Mouse (Mus musculus) liver, embryonic 14.5 days (tissue): Measurements from ENCODE around the gene Stoml3. TPM values are rescaled to one million over a fixed set of nuclear protein-coding genes. Genes with fewer than 3 reads are reported as not detected.

Experiments
- ATAC-seq: fragments of 200-750 bp; cut with Nextera tagmentation; 2 replicates; pipeline ENCODE4 v1.8.0; 2017; ENCODE audit warnings: moderate number of reproducible peaks, mild to moderate bottlenecking, moderate library complexity; ENCODE audit not compliant: insufficient read depth
- DNase-seq, 3 experiments: peaks; one replicate each; pipeline ENCODE4 v3.0.0-alpha.2; 2012 to 2013; ENCODE audit warnings: low read depth in 3 of 3, low spot score in 3 of 3
- H3K27ac ChIP-seq: fragments of 300-500 bp; sonication (generic); 2 replicates; pipeline ENCODE4 v1.5.1; 2014; ENCODE audit warnings: moderate library complexity, mild to moderate bottlenecking, control low read depth, inconsistent platforms
- H3K27me3 ChIP-seq: fragments of 300-500 bp; sonication (generic); 2 replicates; pipeline ENCODE4 v1.6.1; 2014; ENCODE audit warnings: mild to moderate bottlenecking, low read length, moderate library complexity; ENCODE audit not compliant: control insufficient read depth, insufficient read depth
- H3K36me3 ChIP-seq: fragments of 300-500 bp; sonication (generic); replicated peaks from 2 replicates; pipeline ENCODE4 v1.6.1; 2014; ENCODE audit warnings: low read depth; ENCODE audit not compliant: control insufficient read depth, insufficient read depth
- H3K4me1 ChIP-seq, 2 experiments: fragments of 200-500 bp in 1 of 2; fragments of 300-500 bp in 1 of 2; sonication (generic) in 1 of 2; replicated peaks; 2 replicates each; pipeline ENCODE4 v1.6.1; 2012 to 2014; ENCODE audit warnings: antibody characterized with exemption in 1 of 2, inconsistent platforms in 1 of 2, low read length in 1 of 2; ENCODE audit not compliant: control insufficient read depth in 2 of 2, insufficient read depth in 2 of 2
- H3K4me2 ChIP-seq: fragments of 300-500 bp; sonication (generic); 2 replicates; pipeline ENCODE4 v1.6.1; 2014; ENCODE audit warnings: low read depth, mild to moderate bottlenecking, control low read depth, moderate library complexity
- H3K4me3 ChIP-seq, 2 experiments: fragments of 200-500 bp in 1 of 2; fragments of 300-500 bp in 1 of 2; sonication (generic) in 1 of 2; 2 replicates each; pipeline ENCODE4 v1.5.1; 2012 to 2014; ENCODE audit warnings: low read depth in 2 of 2, low read length in 2 of 2, mild to moderate bottlenecking in 2 of 2, control low read depth in 1 of 2, inconsistent platforms in 1 of 2, moderate library complexity in 1 of 2; ENCODE audit not compliant: insufficient read depth in 1 of 2
- H3K9ac ChIP-seq: fragments of 300-500 bp; sonication (generic); replicated peaks from 2 replicates; pipeline ENCODE4 v1.6.1; 2014; ENCODE audit warnings: mild to moderate bottlenecking, control low read depth, moderate library complexity
- H3K9me3 ChIP-seq: fragments of 300-500 bp; sonication (generic); 2 replicates; pipeline ENCODE4 v1.6.1; 2016; ENCODE audit warnings: low read length, mixed read lengths; ENCODE audit not compliant: control insufficient read depth
- CTCF ChIP-seq: IDR thresholded peaks from 2 replicates; pipeline ENCODE4 v1.5.1; 2016; ENCODE audit warnings: antibody characterized with exemption, low read depth, control low read depth
- EP300 ChIP-seq: IDR thresholded peaks from 2 replicates; pipeline ENCODE4 v1.6.1; 2016; ENCODE audit warnings: antibody characterized with exemption, low read depth
- WGBS: fragments of 180-500 bp; shearing (Covaris S2); extraction: QIAGEN DNeasy Blood & Tissue Kit; methylation state at CpG from one replicate; pipeline ENCODE4 v1.1.7; 2014; ENCODE audit not compliant: insufficient replicate concordance; 5-methylcytosine and 5-hydroxymethylcytosine counted together
- polyA plus RNA-seq, 2 experiments: library from polyadenylated mRNA; depleted of rRNA in 1 of 2; stranded (reverse) in 1 of 2; unstranded in 1 of 2; fragments of >200 nt; fragmentation: Nextera tagmentation in 1 of 2; extraction: Ambion mirVana in 1 of 2; gene quantifications; 2 replicates each; pipeline versions ENCODE4 v1.2.1 to v1.2.3; 2012 to 2014

Gene Stoml3
- polyA plus RNA-seq, 2 experiments, result not detected

DNA sequence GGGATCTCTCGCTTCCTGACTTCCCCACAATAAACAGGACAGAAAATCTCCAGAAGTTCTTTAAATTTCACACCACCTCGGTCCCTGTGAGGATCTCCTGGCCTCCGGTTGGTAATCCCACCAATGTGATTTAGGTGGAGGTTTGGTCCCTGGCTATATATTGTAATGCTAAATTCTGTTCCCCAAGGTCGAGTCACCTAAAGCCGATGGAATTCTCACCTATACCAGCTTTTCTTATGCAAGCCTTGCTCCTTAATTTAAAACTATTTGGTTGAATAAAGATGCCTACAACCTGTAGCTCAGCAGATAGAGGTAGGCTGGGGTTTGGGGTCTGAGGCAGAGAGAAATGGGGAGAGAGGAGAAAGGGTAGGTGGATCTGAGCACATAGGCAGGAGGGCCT, 30.7 kb upstream of the Stoml3 start:
- H3K4me3 ChIP-seq, result no peak overlapping the region
- H3K9me3 ChIP-seq, result no peaks in the 10 kb centered on the region
- H3K4me2 ChIP-seq, result no peak overlapping the region
- H3K27ac ChIP-seq, result no peak overlapping the region
- H3K27me3 ChIP-seq, result no peaks in the 10 kb centered on the region
- no peak for DNase-seq
- H3K9ac ChIP-seq, result no peak overlapping the region
- no peak for TF ChIP-seq EP300
- TF ChIP-seq CTCF, result no peak
- peaks cover 6% of the 10 kb centered on the region for H3K36me3 ChIP-seq
- peaks cover 2% of the 10 kb centered on the region in 2 experiments; a peak in 2 of 4 replicates for H3K4me1 ChIP-seq
- WGBS, result 74% methylated on average over 5 of the region's 5 CpGs
- no peak for ATAC-seq

DNA sequence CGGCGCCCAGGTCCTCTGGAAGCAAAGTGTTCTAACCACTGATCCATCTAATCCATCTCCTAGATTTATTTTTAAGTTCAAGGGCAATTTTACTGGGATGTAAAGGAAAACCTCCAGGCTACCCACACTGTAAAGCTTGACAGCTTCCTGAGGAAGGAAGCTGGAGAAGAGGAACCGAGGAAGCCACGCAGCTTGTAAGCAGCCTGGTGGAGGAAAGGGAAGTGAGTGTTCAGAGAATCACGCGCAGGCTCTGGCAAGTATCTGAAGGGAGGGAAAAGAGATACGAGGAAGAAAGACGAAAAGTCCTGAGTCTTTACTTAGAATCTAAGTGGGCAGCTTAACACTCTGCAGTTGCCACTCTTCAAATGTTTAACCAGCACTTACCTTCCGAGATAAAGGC, 28.3 kb upstream of the Stoml3 start:
- TF ChIP-seq CTCF (no peak), EP300 (no peak)
- Histone ChIP-seq H3K4me3 (no peak overlapping the region), H3K36me3 (peaks cover 6% of the 10 kb centered on the region), H3K9me3 (no peaks in the 10 kb centered on the region), H3K4me2 (no peak overlapping the region), H3K4me1 (peaks cover 2% of the 10 kb centered on the region in 2 experiments; a peak in 2 of 4 replicates), H3K27me3 (no peaks in the 10 kb centered on the region), H3K9ac (no peak overlapping the region), H3K27ac (no peak overlapping the region)
- ATAC-seq (no peak), DNase-seq (no peak)
- whole genome bisulfite sequencing, result 48% methylated on average over 9 of the region's 9 CpGs

DNA sequence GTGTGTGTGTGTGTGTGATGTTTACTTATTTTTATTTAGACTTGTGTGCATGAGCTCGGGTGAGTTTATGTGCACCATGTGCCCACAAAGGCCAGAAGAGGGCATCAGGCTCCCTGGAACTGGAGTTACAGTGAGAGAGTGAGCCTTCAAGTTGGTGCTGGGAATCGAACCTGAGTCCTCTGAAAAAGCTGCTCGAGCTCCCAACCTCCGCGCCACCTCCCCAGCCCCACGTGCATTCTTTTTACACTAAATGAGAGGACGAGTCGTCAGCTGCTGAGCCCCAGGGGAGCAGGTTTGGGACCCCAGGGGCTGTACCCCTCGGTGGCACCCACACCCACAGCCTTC, 25.8 kb upstream of the Stoml3 start:
- 5% methylated on average over 9 of the region's 9 CpGs for WGBS
- ATAC-seq, result peak; percentile 1; the same call in 1 of the 2 replicates
- no peaks in the 10 kb centered on the region for H3K9me3 ChIP-seq

DNA sequence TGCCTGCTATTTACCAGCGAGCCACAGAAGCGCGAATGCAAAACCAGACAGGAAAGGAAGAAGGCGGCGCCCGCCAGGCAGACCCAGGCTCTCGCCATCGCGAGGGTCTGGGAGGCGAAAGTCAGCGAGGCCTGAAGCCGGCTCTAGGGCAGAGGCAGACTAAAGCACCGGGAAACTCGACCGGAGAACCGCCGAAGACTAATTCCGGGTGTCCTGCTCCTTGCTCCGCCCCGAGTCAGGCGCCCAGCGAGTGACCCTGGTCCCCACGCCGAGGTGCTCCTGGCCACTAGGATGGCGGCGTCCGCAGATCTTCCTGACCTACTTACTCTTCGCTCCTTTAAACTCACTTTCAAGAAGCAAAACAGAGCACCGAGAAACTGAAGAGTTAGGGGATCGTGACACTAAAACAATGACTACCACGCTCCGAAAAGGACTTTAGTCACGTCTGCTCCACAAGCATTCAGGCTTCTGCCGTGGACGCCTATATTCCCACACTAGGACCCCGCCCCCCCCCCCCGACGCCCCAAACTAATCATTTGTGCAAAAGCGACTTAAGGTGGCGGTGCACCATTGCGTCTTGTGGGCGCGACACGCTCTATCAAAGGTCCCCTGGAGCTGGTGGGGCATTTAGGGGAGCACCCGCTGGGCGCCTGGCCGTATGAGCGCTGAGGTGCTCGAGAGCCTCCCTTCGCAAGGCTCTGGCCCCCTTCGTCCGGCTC, 25.2 kb upstream of the Stoml3 start, which contains the start of the genes Nhlrc3 and Proser1:
Gene Nhlrc3 (minus strand): TSS at position 287 of the 719 bp plus-strand sequence.
Gene Proser1 (plus strand): TSS at position 621 of the 719 bp plus-strand sequence.
- TF ChIP-seq CTCF, result no peak; the same call in 1 of the 2 replicates
- TF ChIP-seq EP300, result peak; percentile 62
- Histone ChIP-seq H3K4me2 (peak within 1 kb of the TSS; percentile 67), H3K4me3 (peak within 1 kb of the TSS; percentile 88 to 93), H3K36me3 (no peaks in the 10 kb centered on the region), H3K9ac (peak within 1 kb of the TSS; percentile 83), H3K27me3 (no peaks in the 10 kb centered on the region), H3K4me1 (peaks cover 6 to 8% of the 10 kb centered on the region in 2 experiments; a peak in 3 of 4 replicates), H3K27ac (peak within 1 kb of the TSS; percentile 55), H3K9me3 (no peaks in the 10 kb centered on the region)
- peak; percentile 84 to 85 (median 84) for DNase-seq
- peak; percentile 92 for ATAC-seq
- under 1% methylated on average over 51 of the region's 52 CpGs for WGBS

More for the DNA sequence above, 25.8 kb upstream of the Stoml3 start:
- peak overlapping the region; percentile 67 for H3K4me2 ChIP-seq
- peaks cover 3% of the 10 kb centered on the region; the same call in 1 of the 2 replicates for H3K36me3 ChIP-seq
- TF ChIP-seq EP300 (no peak), CTCF (peak; percentile 25; the same call in 1 of the 2 replicates)
- H3K27me3 ChIP-seq, result no peaks in the 10 kb centered on the region
- peak overlapping the region; percentile 55 for H3K27ac ChIP-seq
- H3K4me1 ChIP-seq, result peaks cover 6 to 8% of the 10 kb centered on the region in 2 experiments; a peak in 3 of 4 replicates
- H3K9ac ChIP-seq, result peak overlapping the region; percentile 83
- peak overlapping the region; percentile 88 to 93 for H3K4me3 ChIP-seq
- peak in 1 of 3 experiments; percentile 43 for DNase-seq

DNA sequence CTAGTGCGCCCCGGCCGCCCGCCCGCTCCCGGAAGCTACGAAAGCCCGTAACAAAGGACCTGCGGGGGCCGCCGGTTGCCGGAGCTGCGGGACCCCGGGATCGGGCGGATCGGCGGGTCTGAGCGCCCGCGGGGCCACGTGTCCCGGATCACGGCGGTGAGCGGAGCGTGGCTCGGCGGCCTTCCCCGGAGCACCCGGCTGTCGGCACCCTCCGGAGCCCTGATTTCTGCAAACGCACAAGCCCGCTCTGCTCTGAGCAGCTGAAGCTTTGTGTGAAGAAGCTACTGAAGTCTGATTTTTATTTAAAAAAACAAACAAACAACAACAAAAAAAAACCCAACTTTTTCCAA, 24.7 kb upstream of the Stoml3 start:
- DNase-seq (no peak), ATAC-seq (peak; percentile 44; the same call in 1 of the 2 replicates)
- peaks cover 8 to 9% of the 10 kb centered on the region in 2 experiments; a peak in 3 of 4 replicates for H3K4me1 ChIP-seq
- peak overlapping the region; percentile 21 for H3K27ac ChIP-seq
- peak overlapping the region; percentile 83 for H3K9ac ChIP-seq
- no peaks in the 10 kb centered on the region for H3K36me3 ChIP-seq
- WGBS, result under 1% methylated on average over 35 of the region's 35 CpGs
- H3K27me3 ChIP-seq, result no peaks in the 10 kb centered on the region
- H3K4me3 ChIP-seq, result peak overlapping the region; percentile 88 to 93
- H3K9me3 ChIP-seq, result no peaks in the 10 kb centered on the region
- TF ChIP-seq EP300, result no peak
- TF ChIP-seq CTCF, result no peak
- peak overlapping the region; percentile 67 for H3K4me2 ChIP-seq
